Mouse (Mus musculus): ENCODE data around the gene Slc1a2.

GRCm38 (mm10) chr2:102831547-102831946 lies 173.1 kb downstream of the Slc1a2 start:
- TF ChIP-seq CEBPB (IDR thresholded peaks at IDR 0.05; ENCODE audit: low read depth) (no peak), FOSL1 (IDR thresholded peaks at IDR 0.05; ENCODE audit: insufficient read depth, low read length, poor library complexity, severe bottlenecking) (no peak), CTCF (IDR thresholded peaks at IDR 0.05; ENCODE audit: control insufficient read depth, insufficient read depth, insufficient read length) (no peak), MAX (IDR thresholded peaks at IDR 0.05) (no peak), USF1 (IDR thresholded peaks at IDR 0.05; ENCODE audit: low read depth) (no peak), MYOD1 (IDR thresholded peaks at IDR 0.05; ENCODE audit: control insufficient read depth, insufficient read length, low read depth) (no peak)
